Mouse (Mus musculus) ES-Bruce4 (cell line): Measurements from ENCODE around the gene Nos1ap.

Source experiments
- CTCF ChIP-seq: IDR thresholded peaks from one replicate; pipeline ENCODE4 v1.8.1; 2011; ENCODE audit warnings: low read depth, low read length
- POLR2A ChIP-seq: IDR thresholded peaks from one replicate; pipeline ENCODE4 v1.8.1; 2011; ENCODE audit warnings: low read length; ENCODE audit not compliant: insufficient read depth

GRCm38 (mm10) chr1:170535221-170535620 is 54.4 kb downstream of the Nos1ap start:
- TF ChIP-seq CTCF (no peak), POLR2A (no peak)
